Mouse (Mus musculus) MN1 (cell line): Measurements from ENCODE around the gene Gm2056.
"Not testable (repeated sequence)": the region's sequence is repeated elsewhere in the genome, so short reads cannot be mapped to it uniquely, and the experiment has no call there.

Experiments used
- DNase-seq: peaks from one replicate; pipeline ENCODE4 v3.0.0-alpha.2; 2016; ENCODE audit warnings: low spot score

The Gm2056 gene

GRCm38 (mm10) chr12:88026704-88027103 is at the start of gene Gm2056:
Gene Gm2056, plus strand, starts transcription at chr12:88027004.
- DNase-seq: not testable (repeated sequence)

- not testable (repeated sequence) for DNase-seq
Observed at GRCm38 (mm10) chr12:87984000-87984399, 42.8 kb upstream of the Gm2056 start.

GRCm38 (mm10) chr12:88004118-88004517 is 22.7 kb upstream of the Gm2056 start:
- DNase-seq: not testable (repeated sequence)

- not testable (repeated sequence) for DNase-seq
Observed at GRCm38 (mm10) chr12:88011548-88011947, 15.3 kb upstream of the Gm2056 start, which contains the start of gene Gm2075. Gene Gm2075, plus strand, starts transcription at chr12:88011848.

GRCm38 (mm10) chr12:88018671-88019070 is 8.1 kb upstream of the Gm2056 start, which contains the start of gene Gm6803:
Gene Gm6803, minus strand, starts transcription at chr12:88018771.
- DNase-seq: not testable (repeated sequence)

- not testable (repeated sequence) for DNase-seq
Observed at GRCm38 (mm10) chr12:88032250-88032649, 5.4 kb downstream of the Gm2056 start.

- DNase-seq: not testable (repeated sequence)
Observed at GRCm38 (mm10) chr12:88039062-88039461, 12.3 kb downstream of the Gm2056 start.

GRCm38 (mm10) chr12:88039703-88040102 is 12.9 kb downstream of the Gm2056 start:
- not testable (repeated sequence) for DNase-seq

GRCm38 (mm10) chr12:88045226-88045625 is 18.4 kb downstream of the Gm2056 start:
- not testable (repeated sequence) for DNase-seq
